Comparison of ENCODE assay signal across 31 mouse cellular contexts in the genomic region with DNA sequence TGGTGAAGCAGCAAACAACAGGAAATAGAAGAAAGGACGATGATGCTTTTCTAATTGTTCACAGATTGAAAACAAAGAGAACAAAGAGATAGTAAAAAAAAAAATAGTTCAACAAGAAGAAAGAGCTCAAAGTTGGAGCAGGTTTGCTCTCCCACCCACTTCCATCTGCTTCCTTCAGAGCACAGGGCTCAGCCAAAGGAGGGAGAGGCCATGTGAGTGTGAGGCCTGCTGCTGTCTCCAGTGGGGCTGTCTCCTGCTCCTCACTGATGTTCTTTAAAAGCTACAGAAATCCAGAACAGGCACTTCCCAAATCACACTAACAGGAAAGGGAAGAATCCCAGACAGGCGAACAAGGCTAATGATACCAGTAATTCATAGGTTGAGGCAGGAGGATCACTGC.
"Had no signal": no experiment of that assay in that cellular context is flagged by ENCODE, and none has a peak within 500 bp of the region (broad histone marks: within the 10 kb centered on the region; RNA-seq: fewer than 3 reads in every experiment).

No protein-coding gene starts in this region.

- H3K9me3 ChIP-seq: limb, embryonic 10.5 days; limb, embryonic 12.5 days; limb, embryonic 13.5 days; limb, embryonic 15.5 days; liver, embryonic 12.5 days; liver, embryonic 13.5 days; liver, embryonic 15.5 days; lung, embryonic 15.5 days; megakaryocyte, embryonic 14.5 days; midbrain, embryonic 10.5 days; midbrain, embryonic 12.5 days; midbrain, embryonic 13.5 days; midbrain, embryonic 15.5 days had no signal

- H3K27ac ChIP-seq: limb, embryonic 10.5 days; limb, embryonic 12.5 days; limb, embryonic 13.5 days; limb, embryonic 15.5 days; liver, embryonic 12.5 days; liver, embryonic 13.5 days; liver, embryonic 14.5 days; liver, embryonic 15.5 days; lung, embryonic 15.5 days; macrophage; midbrain, embryonic 10.5 days; midbrain, embryonic 12.5 days; midbrain, embryonic 13.5 days; midbrain, embryonic 15.5 days had no signal

- DNase-seq: left cerebral cortex, postnatal 4 days; liver; liver, embryonic 13.5 days; liver, postnatal 0 days; lung, adult 18-20 months; lung, adult 2 months; lung, embryonic 14.5 days; lung, postnatal 10 days; lung, postnatal 14 days; lung, postnatal 36 days; lung, postnatal 4 days; midbrain, embryonic 14.5 days had no signal

- H3K9ac ChIP-seq: limb, embryonic 12.5 days; limb, embryonic 13.5 days; limb, embryonic 15.5 days; liver, embryonic 12.5 days; liver, embryonic 13.5 days; liver, embryonic 14.5 days; liver, embryonic 15.5 days; liver, postnatal 0 days; lung, embryonic 14.5 days; lung, embryonic 15.5 days; midbrain, embryonic 12.5 days; midbrain, embryonic 13.5 days; midbrain, embryonic 15.5 days had no signal

- H3K4me1 ChIP-seq: limb, embryonic 10.5 days; limb, embryonic 12.5 days; limb, embryonic 13.5 days; limb, embryonic 15.5 days; liver, embryonic 12.5 days; liver, embryonic 13.5 days; liver, embryonic 15.5 days; lung, embryonic 15.5 days; megakaryocyte, embryonic 14.5 days; midbrain, embryonic 10.5 days; midbrain, embryonic 12.5 days; midbrain, embryonic 13.5 days; midbrain, embryonic 15.5 days had no signal

- H3K4me2 ChIP-seq: limb, embryonic 12.5 days; limb, embryonic 13.5 days; limb, embryonic 15.5 days; liver, embryonic 11.5 days; liver, embryonic 12.5 days; liver, embryonic 13.5 days; liver, embryonic 15.5 days; lung, embryonic 14.5 days; lung, embryonic 15.5 days; midbrain, embryonic 11.5 days; midbrain, embryonic 12.5 days; midbrain, embryonic 13.5 days; midbrain, embryonic 15.5 days had no signal

- ATAC-seq: liver, embryonic 12.5 days; liver, postnatal 0 days; lung, postnatal 0 days; midbrain, embryonic 13.5 days; midbrain, embryonic 15.5 days; midbrain, embryonic 16.5 days had no signal

- H3K4me3 ChIP-seq: limb, embryonic 10.5 days; limb, embryonic 12.5 days; limb, embryonic 13.5 days; limb, embryonic 15.5 days; liver, embryonic 12.5 days; liver, embryonic 13.5 days; liver, embryonic 15.5 days; lung, embryonic 15.5 days; megakaryocyte, embryonic 14.5 days; midbrain, embryonic 10.5 days; midbrain, embryonic 12.5 days; midbrain, embryonic 13.5 days; midbrain, embryonic 15.5 days; myocyte had no signal

- H3K36me3 ChIP-seq: limb, embryonic 10.5 days; limb, embryonic 12.5 days; limb, embryonic 13.5 days; limb, embryonic 15.5 days; liver, embryonic 12.5 days; liver, embryonic 13.5 days; liver, embryonic 15.5 days; lung, embryonic 15.5 days; midbrain, embryonic 10.5 days; midbrain, embryonic 12.5 days; midbrain, embryonic 13.5 days; midbrain, embryonic 15.5 days had no signal

- H3K27me3 ChIP-seq: limb, embryonic 12.5 days; limb, embryonic 13.5 days; limb, embryonic 15.5 days; liver, embryonic 12.5 days; liver, embryonic 13.5 days; liver, embryonic 15.5 days; lung, embryonic 15.5 days; megakaryocyte, embryonic 14.5 days; midbrain, embryonic 12.5 days; midbrain, embryonic 13.5 days; midbrain, embryonic 15.5 days had no signal
